ENCODE assay signal across 9 mouse cellular contexts in the genomic region with DNA sequence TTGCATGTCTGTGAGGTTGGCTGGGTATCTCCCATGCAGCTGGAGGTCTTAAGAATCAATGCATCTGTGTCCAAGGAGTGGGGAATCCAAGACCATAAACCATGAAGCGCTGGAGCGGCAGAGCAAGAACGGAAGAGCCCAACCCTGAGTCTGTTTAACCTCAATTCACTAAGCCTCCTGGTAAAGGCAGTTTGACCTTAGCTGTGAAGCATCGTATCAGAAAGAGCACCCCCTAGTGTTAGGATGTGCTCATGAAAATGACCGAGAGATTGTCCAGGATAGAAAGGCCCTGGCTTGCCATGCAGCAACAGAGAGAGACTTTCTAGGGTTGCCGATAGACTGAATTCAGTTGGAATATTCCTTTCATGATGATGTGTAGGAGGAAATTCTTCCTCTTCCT.
DNase-seq lines count a peak whose midpoint lies in the region; ATAC-seq and TF ChIP-seq lines count a peak whose summit lies in the region.
"Had no signal": no experiment of that assay in that cellular context is flagged by ENCODE, and none has a peak within 500 bp of the region (broad histone marks: within the 10 kb centered on the region; RNA-seq: fewer than 3 reads in every experiment).

No protein-coding gene starts in this region.

- 31% methylated on average over 6 of the region's 6 CpGs for WGBS in midbrain, embryonic 11.5 days
- 33% methylated on average over 6 of the region's 6 CpGs for WGBS in midbrain, embryonic 13.5 days
- 24% methylated on average over 6 of the region's 6 CpGs for WGBS in intestine, embryonic 15.5 days
- 26% methylated on average over 6 of the region's 6 CpGs for WGBS in lung, postnatal 0 days

- H3K4me2 ChIP-seq in midbrain, embryonic 11.5 days, result no peak overlapping the region
- no peak overlapping the region for H3K4me2 ChIP-seq in midbrain, embryonic 13.5 days (replicated peaks)
- no peak overlapping the region for H3K4me2 ChIP-seq in intestine, embryonic 15.5 days (replicated peaks)
- H3K4me2 ChIP-seq in lung, postnatal 0 days (replicated peaks; ENCODE audit: low read depth, low read length), result no peak overlapping the region
- H3K4me2 ChIP-seq: heart, embryonic 13.5 days had no signal

- no peak overlapping the region for H3K9ac ChIP-seq in midbrain, embryonic 11.5 days (ENCODE audit: low read length)
- no peak overlapping the region for H3K9ac ChIP-seq in midbrain, embryonic 13.5 days (replicated peaks)
- H3K9ac ChIP-seq in intestine, embryonic 15.5 days, result no peak overlapping the region
- H3K9ac ChIP-seq in lung, postnatal 0 days (replicated peaks; ENCODE audit: low read depth), result no peak overlapping the region
- H3K9ac ChIP-seq: heart, embryonic 13.5 days had no signal

- TF ChIP-seq EP300 in lung, postnatal 0 days (IDR thresholded peaks at IDR 0.05), result no peak

- H3K4me1 ChIP-seq in midbrain, embryonic 11.5 days (ENCODE audit: control insufficient read depth, insufficient read depth, low read length), result peaks cover 17% of the 10 kb centered on the region
- peaks cover 31% of the 10 kb centered on the region for H3K4me1 ChIP-seq in midbrain, embryonic 13.5 days (replicated peaks)
- H3K4me1 ChIP-seq in intestine, embryonic 15.5 days (replicated peaks), result peaks cover 15% of the 10 kb centered on the region
- no peaks in the 10 kb centered on the region for H3K4me1 ChIP-seq in lung, postnatal 0 days (ENCODE audit: insufficient read depth, low read depth, low read length)

- TF ChIP-seq CTCF in lung, postnatal 0 days (IDR thresholded peaks at IDR 0.05), result peak; percentile 88

- no peaks in the 10 kb centered on the region for H3K9me3 ChIP-seq in midbrain, embryonic 11.5 days (ENCODE audit: control insufficient read depth, low read length)
- H3K9me3 ChIP-seq in midbrain, embryonic 13.5 days, result no peaks in the 10 kb centered on the region
- H3K9me3 ChIP-seq in intestine, embryonic 15.5 days, result no peaks in the 10 kb centered on the region
- H3K9me3 ChIP-seq in lung, postnatal 0 days (ENCODE audit: low read length), result no peaks in the 10 kb centered on the region
- H3K9me3 ChIP-seq: heart, embryonic 13.5 days had no signal

- peak; percentile 25 to 44 for DNase-seq in adrenal gland, adult 18-20 months (ENCODE audit: low spot score in 2 of 2)
- no peak for DNase-seq in adrenal gland, postnatal 25 days
- peak; percentile 94 for DNase-seq in midbrain, embryonic 11.5 days (ENCODE audit: low spot score, missing footprints)
- DNase-seq in cerebellum, postnatal 14 days, result peak; percentile 65 to 66
- DNase-seq in lung, postnatal 0 days (ENCODE audit: low spot score), result peak; percentile 75
- DNase-seq in thymus, postnatal 25 days, result peak; percentile 25

- no peak for ATAC-seq in midbrain, embryonic 11.5 days (ENCODE audit: low FRiP score)
- no peak for ATAC-seq in midbrain, embryonic 13.5 days
- 0 out of 2 replicates have a peak, but pooled peaks have one; percentile 48 for ATAC-seq in intestine, embryonic 15.5 days
- ATAC-seq in lung, postnatal 0 days, result peak; percentile 61

- no peak overlapping the region for H3K4me3 ChIP-seq in midbrain, embryonic 11.5 days (ENCODE audit: low read depth, low read length)
- H3K4me3 ChIP-seq in midbrain, embryonic 13.5 days (replicated peaks), result no peak overlapping the region
- H3K4me3 ChIP-seq in intestine, embryonic 15.5 days (replicated peaks), result no peak overlapping the region
- H3K4me3 ChIP-seq in lung, postnatal 0 days (ENCODE audit: low read depth, low read length), result no peak overlapping the region
- H3K4me3 ChIP-seq: heart, embryonic 13.5 days had no signal

- H3K27ac ChIP-seq in midbrain, embryonic 11.5 days (ENCODE audit: low read depth, low read length), result no peak overlapping the region
- no peak overlapping the region for H3K27ac ChIP-seq in midbrain, embryonic 13.5 days
- H3K27ac ChIP-seq in intestine, embryonic 15.5 days, result no peak overlapping the region
- no peak overlapping the region for H3K27ac ChIP-seq in lung, postnatal 0 days (ENCODE audit: low read length)
- H3K27ac ChIP-seq: heart, embryonic 13.5 days had no signal

- H3K36me3 ChIP-seq in midbrain, embryonic 11.5 days (ENCODE audit: control insufficient read depth, insufficient read depth, low read length), result no peaks in the 10 kb centered on the region
- peaks cover 4% of the 10 kb centered on the region; the same call in 1 of the 2 replicates for H3K36me3 ChIP-seq in midbrain, embryonic 13.5 days
- no peaks in the 10 kb centered on the region for H3K36me3 ChIP-seq in intestine, embryonic 15.5 days
- no peaks in the 10 kb centered on the region for H3K36me3 ChIP-seq in lung, postnatal 0 days (ENCODE audit: insufficient read depth, low read length)

- H3K27me3 ChIP-seq in midbrain, embryonic 11.5 days (ENCODE audit: control insufficient read depth, insufficient read depth, low read length), result no peaks in the 10 kb centered on the region; the same call in 1 of the 2 replicates
- H3K27me3 ChIP-seq in midbrain, embryonic 13.5 days, result peaks cover 22% of the 10 kb centered on the region
- no peaks in the 10 kb centered on the region for H3K27me3 ChIP-seq in intestine, embryonic 15.5 days (replicated peaks)
- H3K27me3 ChIP-seq in lung, postnatal 0 days (replicated peaks; ENCODE audit: insufficient read depth, low read length), result no peaks in the 10 kb centered on the region
- H3K27me3 ChIP-seq: heart, embryonic 13.5 days had no signal

Comparison
In these comparisons a context has a peak if more than half of its experiments do, and no peak if none do; other contexts are left out.
1. ATAC-seq: peak in intestine, embryonic 15.5 days (single experiment) and lung, postnatal 0 days (single experiment); none in midbrain, embryonic 11.5 days (single experiment) and midbrain, embryonic 13.5 days (single experiment).